Mouse (Mus musculus): ENCODE measurements at regions not wholly inside any gene's neighbourhood (a gene's known extent, or its start where the extent isn't known, plus 50 kb on each side); places are given as distances from the start of the nearest gene placed in this dataset.

DNA sequence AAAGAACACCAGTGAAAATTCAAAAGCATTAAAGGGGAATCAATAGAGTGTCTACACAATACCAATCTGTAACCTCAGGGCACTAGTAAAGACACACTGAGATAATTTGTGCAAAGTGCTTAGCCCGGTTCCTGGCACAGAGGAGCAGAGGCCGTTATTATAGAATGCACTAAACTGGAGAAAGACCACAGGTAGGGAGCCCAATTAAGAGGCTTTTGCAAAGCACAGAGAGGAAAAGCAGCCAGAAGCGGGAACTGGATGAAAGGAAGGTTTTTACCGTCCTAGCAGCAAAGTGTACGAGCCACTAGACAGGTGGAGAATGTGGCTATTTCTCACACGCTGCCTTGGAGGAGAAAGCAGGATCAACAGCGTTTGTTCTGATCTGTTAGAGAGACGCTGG lies 518.9 kb upstream of the Nox3 start:
- H3K4me3 ChIP-seq (replicated peaks; ENCODE audit: extremely low read depth, low read depth, low read length): no peak overlapping the region
- DNase-seq: no peak
- TF ChIP-seq POLR2A (IDR thresholded peaks at IDR 0.05; ENCODE audit: borderline replicate concordance, extremely low read depth, low read depth, low read length) (no peak), CTCF (IDR thresholded peaks at IDR 0.05; ENCODE audit: insufficient read depth, low read length) (no peak)
- H3K4me1 ChIP-seq (ENCODE audit: control insufficient read depth, insufficient read depth, low read length): no peaks in the 10 kb centered on the region
- WGBS: 75% methylated on average over 8 of the region's 8 CpGs

DNA sequence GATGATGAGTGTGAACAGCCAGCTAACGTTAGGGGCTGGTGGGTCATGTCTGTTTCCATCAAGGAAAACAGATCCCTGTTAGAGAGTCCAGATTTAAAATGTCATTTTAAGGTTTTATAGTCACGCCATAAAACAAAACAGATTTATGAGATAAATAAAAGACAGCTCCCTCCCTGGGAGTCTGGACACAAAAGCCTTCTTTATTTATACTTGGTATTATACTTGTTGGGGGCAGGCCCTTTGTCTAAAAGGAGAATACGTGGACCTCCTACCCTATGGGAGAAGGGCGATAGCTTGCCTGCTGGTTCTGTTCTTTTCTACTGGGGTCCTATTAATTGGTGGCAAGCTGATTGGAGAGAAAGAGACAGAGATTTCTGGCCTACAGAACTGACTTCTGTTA lies 520.1 kb upstream of the Nox3 start:
- no peaks in the 10 kb centered on the region for H3K4me1 ChIP-seq (ENCODE audit: control insufficient read depth, insufficient read depth, low read length)
- no peak overlapping the region for H3K4me3 ChIP-seq (replicated peaks; ENCODE audit: extremely low read depth, low read depth, low read length)
- DNase-seq: no peak
- WGBS: 77% methylated on average over 4 of the region's 4 CpGs
- TF ChIP-seq POLR2A (IDR thresholded peaks at IDR 0.05; ENCODE audit: borderline replicate concordance, extremely low read depth, low read depth, low read length) (no peak), CTCF (IDR thresholded peaks at IDR 0.05; ENCODE audit: insufficient read depth, low read length) (no peak)

- TF ChIP-seq CTCF (IDR thresholded peaks at IDR 0.05; ENCODE audit: insufficient read depth, low read length): no peak
- no peak for TF ChIP-seq POLR2A (IDR thresholded peaks at IDR 0.05; ENCODE audit: borderline replicate concordance, extremely low read depth, low read depth, low read length)
- H3K4me3 ChIP-seq (replicated peaks; ENCODE audit: extremely low read depth, low read depth, low read length): no peak overlapping the region
- no peaks in the 10 kb centered on the region for H3K4me1 ChIP-seq (ENCODE audit: control insufficient read depth, insufficient read depth, low read length)
- DNase-seq: no peak
- WGBS: 88% methylated on average over 8 of the region's 8 CpGs
Observed at GRCm38 (mm10) chr17:4216750-4217149, 520.7 kb upstream of the Nox3 start.

GRCm38 (mm10) chr17:4220661-4221360 lies 524.8 kb upstream of the Nox3 start:
- no peaks in the 10 kb centered on the region for H3K4me1 ChIP-seq (ENCODE audit: control insufficient read depth, insufficient read depth, low read length)
- H3K4me3 ChIP-seq (replicated peaks; ENCODE audit: extremely low read depth, low read depth, low read length): no peak overlapping the region
- TF ChIP-seq CTCF (IDR thresholded peaks at IDR 0.05; ENCODE audit: insufficient read depth, low read length) (no peak), POLR2A (IDR thresholded peaks at IDR 0.05; ENCODE audit: borderline replicate concordance, extremely low read depth, low read depth, low read length) (no peak)
- 52% methylated on average over 12 of the region's 12 CpGs for WGBS
- no peak for DNase-seq

- TF ChIP-seq CTCF (IDR thresholded peaks at IDR 0.05; ENCODE audit: insufficient read depth, low read length) (no peak), POLR2A (IDR thresholded peaks at IDR 0.05; ENCODE audit: borderline replicate concordance, extremely low read depth, low read depth, low read length) (no peak)
- WGBS: 84% methylated on average over 10 of the region's 10 CpGs
- no peaks in the 10 kb centered on the region for H3K4me1 ChIP-seq (ENCODE audit: control insufficient read depth, insufficient read depth, low read length)
- no peak overlapping the region for H3K4me3 ChIP-seq (replicated peaks; ENCODE audit: extremely low read depth, low read depth, low read length)
- DNase-seq: no peak
Observed at GRCm38 (mm10) chr17:4227889-4228288, 531.8 kb upstream of the Nox3 start.

- no peaks in the 10 kb centered on the region for H3K4me1 ChIP-seq (ENCODE audit: control insufficient read depth, insufficient read depth, low read length)
- no peak for DNase-seq
- whole genome bisulfite sequencing: 65% methylated on average over 2 of the region's 2 CpGs
- no peak overlapping the region for H3K4me3 ChIP-seq (replicated peaks; ENCODE audit: extremely low read depth, low read depth, low read length)
- TF ChIP-seq CTCF (IDR thresholded peaks at IDR 0.05; ENCODE audit: insufficient read depth, low read length): no peak
- no peak for TF ChIP-seq POLR2A (IDR thresholded peaks at IDR 0.05; ENCODE audit: borderline replicate concordance, extremely low read depth, low read depth, low read length)
Observed at GRCm38 (mm10) chr17:4229969-4230368, 533.9 kb upstream of the Nox3 start.

GRCm38 (mm10) chr17:4250476-4250875 lies 554.4 kb upstream of the Nox3 start:
- TF ChIP-seq CTCF (IDR thresholded peaks at IDR 0.05; ENCODE audit: insufficient read depth, low read length) (no peak), POLR2A (IDR thresholded peaks at IDR 0.05; ENCODE audit: borderline replicate concordance, extremely low read depth, low read depth, low read length) (no peak)
- no peak for DNase-seq
- H3K4me1 ChIP-seq (ENCODE audit: control insufficient read depth, insufficient read depth, low read length): no peaks in the 10 kb centered on the region
- no peak overlapping the region for H3K4me3 ChIP-seq (replicated peaks; ENCODE audit: extremely low read depth, low read depth, low read length)
- WGBS: 82% methylated on average over 2 of the region's 2 CpGs

DNA sequence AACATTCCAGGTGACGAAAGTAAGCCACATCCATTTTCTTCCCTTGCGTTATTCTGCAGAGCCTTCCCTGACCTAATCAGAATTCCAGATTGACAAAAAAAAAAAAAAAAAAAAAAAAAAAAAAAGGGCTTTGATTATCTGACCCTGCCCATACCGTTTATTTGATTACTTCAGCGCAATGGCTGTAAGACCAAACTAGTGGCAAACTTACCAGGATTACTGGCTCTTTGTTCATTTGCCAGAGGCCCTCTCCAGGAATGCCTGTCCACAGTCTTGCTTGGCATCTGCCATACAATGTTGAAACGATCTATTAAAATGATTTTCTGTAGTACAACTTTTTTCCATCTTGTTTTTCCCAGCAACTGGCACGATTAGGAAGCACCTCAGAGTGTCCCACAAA lies 569.4 kb upstream of the Nox3 start:
- DNase-seq: no peak
- Histone ChIP-seq H3K4me1 (ENCODE audit: control insufficient read depth, insufficient read depth, low read length) (no peaks in the 10 kb centered on the region; the same call in 1 of the 2 replicates), H3K4me3 (replicated peaks; ENCODE audit: extremely low read depth, low read depth, low read length) (no peak overlapping the region)
- WGBS: 57% methylated on average over 6 of the region's 6 CpGs
- TF ChIP-seq POLR2A (IDR thresholded peaks at IDR 0.05; ENCODE audit: borderline replicate concordance, extremely low read depth, low read depth, low read length) (no peak), CTCF (IDR thresholded peaks at IDR 0.05; ENCODE audit: insufficient read depth, low read length) (no peak)

DNA sequence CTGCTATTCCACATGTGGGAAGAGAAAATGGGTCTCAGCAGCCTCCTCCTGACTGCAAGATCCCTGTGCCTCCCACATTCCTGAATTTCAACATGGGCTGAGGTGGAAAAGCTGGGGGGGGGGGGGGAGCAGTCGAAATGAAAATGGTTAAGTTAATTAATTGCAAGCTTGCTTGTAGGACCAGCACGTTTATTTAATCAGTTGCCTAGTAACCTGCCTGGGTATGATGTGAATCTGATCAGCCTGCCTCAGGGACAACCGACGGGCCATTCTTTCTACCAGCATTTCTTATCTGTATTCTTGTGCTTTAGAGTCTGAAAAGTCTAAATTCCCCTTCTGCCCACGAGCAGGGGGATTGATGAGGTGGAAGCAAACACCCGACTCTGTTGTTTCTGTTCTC lies 569.9 kb upstream of the Nox3 start:
- TF ChIP-seq CTCF (IDR thresholded peaks at IDR 0.05; ENCODE audit: insufficient read depth, low read length): no peak
- TF ChIP-seq POLR2A (IDR thresholded peaks at IDR 0.05; ENCODE audit: borderline replicate concordance, extremely low read depth, low read depth, low read length): no peak
- 10% methylated on average over 6 of the region's 6 CpGs for WGBS
- DNase-seq: no peak
- Histone ChIP-seq H3K4me1 (ENCODE audit: control insufficient read depth, insufficient read depth, low read length) (no peaks in the 10 kb centered on the region; the same call in 1 of the 2 replicates), H3K4me3 (replicated peaks; ENCODE audit: extremely low read depth, low read depth, low read length) (no peak overlapping the region)

DNA sequence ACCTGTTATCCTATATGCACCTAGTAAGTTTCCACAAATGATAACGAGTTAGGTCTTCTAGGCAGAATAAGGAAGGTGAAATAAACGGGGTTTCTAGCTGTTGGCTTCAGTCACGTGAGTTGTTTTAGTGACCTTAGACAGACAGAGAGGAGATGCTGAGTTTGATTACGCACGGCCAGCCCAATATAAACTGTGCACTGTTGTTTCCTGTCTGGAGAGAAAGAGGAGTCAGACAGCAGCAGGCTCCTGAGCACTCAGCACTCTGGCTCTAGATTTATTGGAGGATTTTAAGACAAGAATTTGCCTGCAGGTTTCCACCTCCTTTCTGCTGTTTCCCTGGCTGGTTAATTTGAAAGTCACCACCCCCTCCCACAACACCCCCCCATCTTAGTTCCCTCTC lies 570.4 kb upstream of the Nox3 start:
- no peaks in the 10 kb centered on the region; the same call in 1 of the 2 replicates for H3K4me1 ChIP-seq (ENCODE audit: control insufficient read depth, insufficient read depth, low read length)
- TF ChIP-seq POLR2A (IDR thresholded peaks at IDR 0.05; ENCODE audit: borderline replicate concordance, extremely low read depth, low read depth, low read length) (no peak), CTCF (IDR thresholded peaks at IDR 0.05; ENCODE audit: insufficient read depth, low read length) (no peak)
- DNase-seq: no peak
- H3K4me3 ChIP-seq (replicated peaks; ENCODE audit: extremely low read depth, low read depth, low read length): no peak overlapping the region
- WGBS: 13% methylated on average over 5 of the region's 5 CpGs
